Mouse (Mus musculus): ENCODE results near the gene Fam89a.
A peak's percentile ranks its signal among the peaks of the same experiment; 100 is the strongest.

The Fam89a gene

DNA sequence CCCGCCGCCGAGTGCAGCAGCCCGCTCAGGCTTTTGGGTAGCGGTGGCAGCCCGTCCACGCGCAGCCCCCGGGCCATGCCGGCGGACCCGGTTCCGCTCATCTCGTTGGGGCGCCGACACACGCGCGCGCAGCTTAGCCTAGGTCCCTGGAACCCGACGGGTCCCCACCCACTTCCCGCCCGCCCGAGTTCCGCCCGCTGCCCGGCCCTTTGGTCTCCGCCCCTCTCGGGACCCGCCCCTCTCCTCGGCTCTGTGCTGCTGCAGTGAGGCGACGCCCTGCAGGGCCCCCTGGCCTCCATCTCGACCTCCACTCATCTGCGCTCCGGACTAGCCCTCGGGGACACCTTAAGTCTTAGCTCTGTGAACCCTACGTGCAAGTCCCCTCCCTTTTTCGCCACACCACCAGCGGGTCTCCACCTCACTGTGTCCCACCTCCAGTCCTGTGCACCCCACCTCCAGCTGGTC lies at the start of gene Fam89a:
TSS of gene Fam89a (minus strand) at position 124 of the 465 bp plus-strand sequence.
- no peak for DNase-seq (ENCODE audit: low read depth, low spot score)

DNA sequence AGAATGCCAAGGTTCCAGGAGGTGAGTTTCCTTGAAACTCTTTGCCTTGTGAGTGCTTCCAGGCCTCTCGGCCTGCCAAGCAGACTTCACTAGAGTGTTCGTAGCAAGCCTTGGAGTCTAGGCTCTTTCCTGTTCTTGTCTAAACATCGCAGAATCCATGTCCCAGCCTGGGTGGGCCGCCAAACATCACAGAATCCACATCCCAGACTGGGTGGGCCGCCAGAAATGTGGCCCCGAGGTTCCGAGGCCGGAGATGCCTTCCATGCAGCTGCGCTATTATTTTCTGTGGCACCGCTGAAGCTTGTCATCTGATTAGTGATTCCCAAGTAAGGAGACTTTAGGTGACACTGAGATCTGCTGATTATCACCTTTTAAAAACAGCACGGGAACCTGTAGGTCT lies 48.9 kb upstream of the Fam89a start:
- no peak for DNase-seq (ENCODE audit: low read depth, low spot score)

DNA sequence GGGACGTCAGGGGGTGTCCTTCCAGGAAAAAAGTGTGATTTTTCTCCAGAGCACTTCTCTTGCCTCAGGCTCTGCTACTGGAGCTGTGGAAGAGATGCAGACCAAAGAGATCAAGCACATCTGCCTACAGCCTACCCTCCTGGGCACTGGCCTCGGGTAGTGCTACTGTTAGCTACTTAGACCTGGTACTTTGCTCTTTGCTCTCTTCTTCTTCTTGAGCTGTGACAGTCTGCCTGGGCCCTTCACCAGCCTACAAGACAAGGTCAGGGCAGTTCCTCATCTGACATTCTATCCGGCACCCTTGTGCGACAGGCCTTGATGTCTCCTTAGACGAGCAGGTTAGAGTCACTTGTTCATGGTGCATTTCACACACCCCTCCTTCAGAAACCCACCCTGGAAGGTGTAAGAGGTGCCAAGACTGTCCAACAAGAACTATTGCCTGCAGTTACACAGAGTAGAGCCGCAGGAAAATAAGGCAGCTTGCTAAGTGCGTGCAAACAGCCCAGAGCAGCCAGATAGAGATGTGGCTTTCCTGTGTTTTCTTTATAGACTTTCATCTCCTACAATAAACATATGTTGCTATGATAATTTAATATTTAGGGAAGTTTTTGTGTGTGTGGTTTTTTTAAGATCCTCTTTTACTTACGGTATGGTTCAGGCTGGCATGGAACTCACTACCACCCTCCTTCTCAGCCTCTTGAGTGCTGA lies 44.3 kb upstream of the Fam89a start:
- no peak for DNase-seq (ENCODE audit: low read depth, low spot score)

DNA sequence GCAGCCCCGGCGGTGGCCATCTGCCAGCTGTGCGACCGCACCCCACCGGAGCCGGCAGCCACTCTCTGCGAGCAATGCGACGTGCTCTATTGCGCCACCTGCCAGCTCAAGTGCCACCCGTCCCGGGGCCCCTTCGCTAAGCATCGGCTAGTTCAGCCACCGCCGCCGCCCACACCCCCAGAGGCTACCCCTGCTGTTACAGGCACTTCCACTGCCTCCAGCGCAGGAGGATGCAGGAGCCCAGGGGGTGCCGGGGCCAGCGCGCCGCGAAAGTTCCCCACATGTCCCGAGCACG lies 42.8 kb upstream of the Fam89a start:
- DNase-seq (ENCODE audit: low read depth, low spot score), result no peak

DNA sequence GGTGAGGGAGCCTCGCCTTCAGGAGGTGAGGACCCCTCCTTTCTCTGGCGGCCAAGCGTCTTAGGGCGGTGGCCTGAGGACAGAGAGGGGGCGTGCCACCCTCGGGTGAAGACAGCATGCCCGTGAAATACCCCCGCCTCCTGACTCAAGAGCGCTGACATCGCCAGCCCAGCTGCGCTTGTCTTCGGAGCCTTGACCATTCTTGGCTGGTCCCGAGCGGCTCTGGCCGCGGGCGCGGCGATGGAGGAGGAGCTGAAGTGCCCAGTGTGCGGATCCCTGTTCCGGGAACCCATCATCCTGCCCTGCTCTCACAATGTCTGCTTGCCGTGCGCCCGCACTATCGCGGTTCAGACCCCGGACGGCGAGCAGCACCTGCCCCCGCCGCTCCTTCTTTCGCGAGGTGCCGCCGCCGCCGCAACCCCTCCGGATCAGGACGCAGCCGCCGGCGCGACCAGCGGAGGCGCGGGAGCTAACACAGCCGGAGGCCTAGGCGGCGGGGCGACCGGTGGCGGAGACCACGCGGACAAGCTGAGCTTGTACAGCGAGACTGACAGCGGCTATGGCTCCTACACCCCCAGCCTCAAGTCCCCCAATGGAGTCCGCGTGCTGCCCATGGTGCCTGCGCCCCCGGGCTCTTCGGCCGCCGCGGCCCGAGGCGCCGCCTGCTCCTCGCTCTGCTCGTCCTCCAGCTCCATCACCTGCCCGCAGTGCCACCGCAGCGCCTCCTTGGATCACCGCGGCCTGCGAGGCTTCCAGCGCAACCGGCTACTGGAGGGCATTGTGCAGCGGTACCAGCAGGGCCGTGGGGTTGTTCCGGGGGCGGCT lies 42.2 kb upstream of the Fam89a start:
- DNase-seq (ENCODE audit: low read depth, low spot score), result no peak

DNA sequence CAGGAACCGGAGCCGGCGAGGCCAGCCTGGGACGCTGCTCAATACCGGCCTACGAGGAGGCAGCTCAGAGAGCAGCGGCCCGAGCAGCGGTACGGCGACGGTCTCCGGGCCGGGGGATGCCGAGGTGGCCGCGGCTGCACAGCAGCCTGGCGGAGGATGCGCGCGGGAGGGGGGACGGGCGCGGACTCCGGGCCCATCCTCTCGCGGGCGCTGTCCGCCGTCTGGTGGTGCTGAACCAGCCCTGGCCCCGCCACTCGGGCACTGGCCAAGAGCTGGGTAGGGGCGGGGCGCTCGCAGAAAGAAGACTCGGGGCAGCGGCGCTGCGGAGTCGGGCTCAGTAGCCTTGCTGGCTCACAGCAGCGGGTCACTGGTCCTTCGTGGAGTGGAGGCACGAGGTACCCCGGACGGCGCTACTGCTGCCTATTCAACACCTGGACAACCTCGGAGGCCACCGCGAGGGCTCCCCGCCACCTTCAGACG lies 41.6 kb upstream of the Fam89a start:
- DNase-seq (ENCODE audit: low read depth, low spot score), result no peak

DNA sequence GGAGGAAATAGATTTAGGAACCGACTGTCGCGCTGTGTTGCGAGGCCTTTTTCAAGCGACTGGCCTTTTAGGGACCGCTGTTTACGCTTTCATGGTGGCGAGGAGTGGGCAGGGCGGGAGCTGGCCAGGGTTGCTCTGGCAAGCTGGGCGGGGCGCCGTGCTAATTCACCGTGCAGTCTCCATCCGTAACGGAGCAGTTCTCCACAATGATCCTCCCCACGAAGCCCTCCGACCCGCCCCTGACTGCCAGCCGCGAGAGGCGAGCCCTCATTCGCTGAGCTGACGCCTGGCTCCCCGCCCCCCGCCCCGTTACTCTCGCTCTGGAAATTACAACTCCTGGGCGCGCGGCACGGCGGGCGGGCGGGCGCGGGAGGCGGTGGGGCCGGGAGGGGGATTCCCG lies 41.1 kb upstream of the Fam89a start, which contains the start of gene Trim67:
TSS of gene Trim67 (plus strand) at position 385 of the 400 bp plus-strand sequence.
- DNase-seq (ENCODE audit: low read depth, low spot score), result peak; percentile 89

DNA sequence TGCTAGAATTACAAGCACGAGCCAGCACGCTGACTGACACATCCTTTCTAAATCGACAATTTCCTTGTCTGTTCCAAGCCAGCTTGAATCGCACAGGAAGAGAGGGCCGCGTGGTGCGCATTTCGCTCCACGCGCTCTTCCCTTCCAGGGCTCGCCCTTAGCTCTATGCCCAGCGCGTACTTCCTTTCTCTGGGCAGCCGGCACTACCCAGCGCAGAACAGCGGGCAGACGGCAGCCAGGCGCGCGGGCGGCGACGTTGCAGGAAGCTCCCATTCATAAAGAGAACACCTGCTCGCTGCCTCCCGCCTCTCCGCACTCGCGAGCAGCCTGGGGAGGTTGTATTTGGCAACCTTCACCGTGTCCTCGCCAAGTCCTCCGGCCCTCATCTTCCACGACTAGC lies 40.6 kb upstream of the Fam89a start:
- DNase-seq (ENCODE audit: low read depth, low spot score), result no peak

DNA sequence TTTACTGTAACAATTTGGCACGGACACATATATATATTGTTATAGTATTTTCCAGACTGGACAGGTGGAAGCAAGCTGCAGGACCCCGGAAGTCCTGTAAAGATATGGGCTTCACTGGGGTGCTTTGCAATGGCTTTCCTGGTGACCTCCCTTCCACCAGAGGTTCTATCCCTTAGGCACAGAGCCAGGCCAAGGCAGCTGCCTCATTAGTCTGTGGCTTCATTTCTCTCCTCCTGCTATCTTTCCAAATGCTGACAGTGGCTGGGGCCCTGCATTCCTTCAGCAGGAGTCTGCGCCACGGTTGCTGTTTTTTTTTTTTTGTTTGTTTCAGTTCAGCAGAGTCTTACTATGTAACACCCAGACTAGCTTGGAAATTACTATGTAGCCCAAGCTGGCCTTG lies 40.1 kb upstream of the Fam89a start:
- no peak for DNase-seq (ENCODE audit: low read depth, low spot score)

DNA sequence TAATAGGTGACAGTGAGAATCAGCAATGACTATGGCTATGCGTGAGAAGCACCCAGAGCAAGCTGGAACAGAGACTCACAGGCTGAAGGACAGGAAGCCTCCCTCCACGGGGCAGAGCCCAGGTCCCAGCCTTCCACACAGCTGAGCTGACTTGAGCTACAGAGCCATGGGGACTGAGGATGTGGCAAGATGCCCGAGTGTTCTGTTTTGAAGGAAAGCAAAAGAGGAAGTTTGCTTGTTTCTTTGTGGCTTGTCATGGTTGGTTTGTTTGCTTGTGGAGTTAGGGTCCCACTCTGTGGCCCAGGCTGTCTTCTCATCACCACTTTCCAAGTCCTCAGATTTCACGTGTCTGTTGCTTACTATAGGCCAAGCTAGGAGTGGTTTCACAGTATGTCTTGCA lies 39.0 kb upstream of the Fam89a start:
- no peak for DNase-seq (ENCODE audit: low read depth, low spot score)

DNA sequence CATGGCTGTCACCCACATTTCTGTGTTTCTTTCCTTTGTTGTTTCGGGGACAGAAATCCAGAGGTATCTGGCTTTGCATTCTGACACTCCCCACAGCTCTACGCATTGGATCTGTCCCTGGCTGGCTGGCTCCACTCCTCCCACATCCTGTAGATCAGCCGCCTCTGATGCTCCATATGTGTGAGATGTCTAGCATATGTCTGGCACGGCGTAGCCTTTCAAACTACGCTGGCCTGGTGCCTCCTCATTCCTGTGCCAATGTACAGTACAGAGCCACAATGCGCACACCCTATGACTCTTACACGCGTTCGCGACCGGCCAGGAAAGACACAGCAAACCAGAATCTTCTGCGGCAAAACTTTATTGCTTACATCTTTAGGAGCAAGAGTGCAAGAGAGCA lies 33.0 kb upstream of the Fam89a start:
- no peak for DNase-seq (ENCODE audit: low read depth, low spot score)

DNA sequence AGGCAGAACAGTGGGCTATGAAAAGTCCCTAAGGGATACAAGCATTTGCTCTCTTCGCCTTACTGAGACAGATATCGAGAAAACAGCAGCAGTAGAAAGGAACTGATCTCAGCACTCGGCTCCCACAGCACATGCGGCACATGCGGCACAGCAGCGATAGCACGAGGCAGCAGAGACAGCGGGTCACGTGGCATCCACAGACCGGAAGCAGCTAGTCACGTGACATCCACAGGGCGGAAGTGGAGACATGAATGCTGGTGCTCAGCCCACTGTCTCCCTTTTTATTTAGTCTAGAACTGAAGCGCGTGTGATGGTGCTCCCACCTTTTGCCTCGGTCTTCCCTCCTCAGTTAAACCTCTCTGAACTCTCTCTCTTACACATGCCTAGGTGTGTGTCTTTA lies 31.6 kb upstream of the Fam89a start:
- DNase-seq (ENCODE audit: low read depth, low spot score), result no peak

DNA sequence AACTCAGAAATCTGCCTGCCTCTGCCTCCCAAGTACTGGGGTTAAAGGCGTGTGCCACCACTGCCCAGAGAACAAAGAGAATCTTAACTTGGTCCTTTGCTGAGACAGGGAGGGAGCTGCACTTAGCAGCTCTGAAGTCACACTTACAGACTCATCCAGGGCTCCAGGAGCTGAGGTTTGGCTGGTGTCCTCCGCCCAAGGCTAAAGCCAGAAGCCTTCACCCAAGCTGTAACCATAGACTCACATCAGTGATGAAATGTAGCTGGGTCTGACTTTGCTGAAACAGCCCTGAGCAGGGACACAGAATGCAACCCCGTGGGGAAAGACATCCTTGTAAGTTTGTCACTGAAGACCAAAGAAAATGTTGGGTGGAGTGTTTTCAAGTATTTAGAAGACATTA lies 30.8 kb upstream of the Fam89a start:
- no peak for DNase-seq (ENCODE audit: low read depth, low spot score)

DNA sequence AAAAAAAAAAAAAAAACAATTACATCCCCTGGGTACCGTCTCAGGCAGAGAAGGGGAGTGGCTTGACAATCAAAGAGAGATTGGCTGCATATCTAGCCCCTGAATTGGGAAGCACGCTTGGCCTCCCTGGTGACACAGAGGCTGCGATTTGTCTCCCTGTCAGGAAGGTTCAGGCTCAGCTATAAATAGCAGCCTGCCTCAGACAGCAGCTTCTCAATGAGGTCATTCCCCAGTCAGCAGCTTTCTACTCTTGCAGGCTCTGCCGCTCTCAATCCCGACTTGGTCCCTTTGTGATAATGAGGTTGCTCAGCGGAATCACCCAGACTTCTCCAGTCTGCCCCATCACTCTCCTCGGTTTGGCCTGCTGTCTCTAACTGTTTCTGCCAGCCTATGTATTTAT lies 28.6 kb upstream of the Fam89a start:
- DNase-seq (ENCODE audit: low read depth, low spot score), result no peak

DNA sequence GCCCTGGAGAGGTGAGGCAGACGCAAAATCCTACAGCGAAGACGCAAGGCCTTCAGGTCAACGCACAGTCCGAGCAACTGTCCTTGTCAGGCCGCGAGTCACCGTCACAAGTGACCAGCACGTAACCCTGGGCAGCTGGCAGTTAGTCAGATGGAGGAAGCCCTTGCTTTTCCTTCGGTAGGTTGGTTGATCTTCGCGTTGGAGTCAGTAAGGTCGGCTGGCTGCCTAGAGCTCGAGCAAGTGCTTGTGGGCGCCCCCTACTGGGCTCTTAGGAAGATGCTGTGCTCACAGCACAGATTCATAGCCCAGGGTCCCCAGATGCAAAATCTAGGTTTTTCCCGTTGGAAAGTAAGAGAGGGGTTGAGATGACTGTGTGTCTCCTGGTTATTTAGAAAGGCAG lies 24.1 kb upstream of the Fam89a start:
- DNase-seq (ENCODE audit: low read depth, low spot score), result no peak

DNA sequence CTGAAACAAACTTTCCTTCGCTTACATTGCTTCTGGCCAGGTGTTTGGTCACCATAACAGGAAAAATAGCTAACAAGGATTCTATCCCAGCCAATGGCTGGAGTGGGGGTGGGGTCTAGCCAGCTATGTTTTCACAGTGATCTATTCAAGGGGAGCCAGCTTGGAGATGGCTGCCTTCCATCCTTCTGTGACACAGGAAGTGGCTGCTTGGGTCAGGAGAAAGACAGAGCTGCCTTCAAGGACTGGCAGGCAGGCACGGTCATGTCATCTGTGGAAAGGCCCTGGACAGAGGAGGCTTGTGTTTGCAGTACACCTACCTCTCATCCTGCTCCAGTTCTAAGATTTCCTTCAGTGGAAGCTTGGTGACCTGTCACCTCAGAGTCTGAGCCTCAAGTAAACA lies 20.8 kb upstream of the Fam89a start:
- no peak for DNase-seq (ENCODE audit: low read depth, low spot score)

DNA sequence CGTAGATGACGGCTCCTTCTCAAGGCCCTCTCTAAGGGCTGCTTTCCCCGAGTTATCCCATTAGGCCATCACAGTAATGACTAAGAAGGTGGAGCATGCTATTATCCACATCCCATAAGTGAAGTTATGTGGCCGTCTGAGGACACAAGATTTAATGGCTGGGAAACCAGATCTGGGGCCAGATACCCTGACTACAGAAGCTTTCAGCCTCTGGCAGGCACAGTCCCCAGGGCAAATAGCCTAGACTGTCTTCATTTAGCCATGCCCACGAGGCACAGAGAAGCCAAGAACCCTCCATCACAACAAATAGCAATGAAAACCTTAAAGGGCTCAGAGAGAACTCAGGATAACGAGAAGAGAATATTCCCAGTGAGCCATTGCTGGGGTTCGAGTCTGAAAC lies 11.4 kb upstream of the Fam89a start:
- no peak for DNase-seq (ENCODE audit: low read depth, low spot score)

DNA sequence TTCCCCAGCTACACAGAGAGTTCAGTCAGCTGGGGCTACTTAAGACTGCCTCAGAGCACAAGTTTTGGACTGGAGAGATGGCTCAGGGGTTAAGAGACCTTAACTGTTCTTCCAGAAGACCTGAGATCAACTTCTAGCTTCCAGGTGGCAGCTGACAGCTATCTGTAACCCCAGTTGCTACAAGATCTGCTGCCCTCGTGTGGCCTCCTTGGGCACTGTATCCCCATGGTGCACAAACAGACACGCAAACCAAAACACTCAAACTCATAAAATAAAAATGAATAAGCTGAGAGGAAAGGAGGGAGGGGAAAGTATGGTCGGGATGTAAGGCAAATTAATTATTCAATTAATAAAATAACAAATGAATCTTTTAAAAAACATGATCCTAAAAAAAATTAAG lies 6.9 kb upstream of the Fam89a start:
- DNase-seq (ENCODE audit: low read depth, low spot score), result no peak

DNA sequence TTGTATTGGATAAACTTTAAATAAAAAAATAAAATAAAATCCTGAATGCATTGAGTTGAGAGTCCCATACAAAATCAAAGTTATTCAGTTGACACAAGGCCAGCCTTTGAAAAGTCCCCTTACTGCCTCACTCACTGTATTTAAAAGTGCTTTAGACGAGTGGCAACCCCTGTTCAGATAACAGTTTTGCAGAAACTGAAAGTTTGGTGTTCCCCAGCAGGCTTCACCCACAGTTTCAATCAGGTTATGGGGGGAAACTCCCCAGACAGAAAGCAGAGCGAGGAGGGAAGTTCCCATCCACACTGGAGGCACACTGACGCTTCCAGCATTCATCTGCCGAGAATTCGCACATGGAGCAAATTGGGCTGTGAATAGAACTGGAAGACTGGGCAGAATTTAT lies 5.0 kb upstream of the Fam89a start:
- DNase-seq (ENCODE audit: low read depth, low spot score), result no peak

DNA sequence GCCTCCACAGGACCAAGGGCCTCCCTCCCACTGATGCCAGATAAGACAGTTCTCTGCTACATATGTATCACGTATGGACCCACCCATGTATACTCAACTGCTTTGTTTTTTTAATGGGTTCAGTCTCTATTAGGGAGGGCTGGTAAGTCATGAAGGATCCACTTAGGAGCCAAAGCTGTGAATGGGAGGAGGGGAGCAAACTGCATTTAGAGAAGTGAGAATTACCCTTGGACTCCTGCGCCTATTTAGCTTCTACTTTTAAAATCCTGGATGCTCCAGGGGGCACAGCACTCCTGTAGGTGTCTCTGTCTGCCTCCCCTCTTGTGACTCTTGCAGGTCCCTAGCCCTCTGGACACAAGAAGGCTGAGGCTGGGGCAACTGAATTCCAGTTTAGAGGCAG lies 4.5 kb upstream of the Fam89a start:
- no peak for DNase-seq (ENCODE audit: low read depth, low spot score)

DNA sequence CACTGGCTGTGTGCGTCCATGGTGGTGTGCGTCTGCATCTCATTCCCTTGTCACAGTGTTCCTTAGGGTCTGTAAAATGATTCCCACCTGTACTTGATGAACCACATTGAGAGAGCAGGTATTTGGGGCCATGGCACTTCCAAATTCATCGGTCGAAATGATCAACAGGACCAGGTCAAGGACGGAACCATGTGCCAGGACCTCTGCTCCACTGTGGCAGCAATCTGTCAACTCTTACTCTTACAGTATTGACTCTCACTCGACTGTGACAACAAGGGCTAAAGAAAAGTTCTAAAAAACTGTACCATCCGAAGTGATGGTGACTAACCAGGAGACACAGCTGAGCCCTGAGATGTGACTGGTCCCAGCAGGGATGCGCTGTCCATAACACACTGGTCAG lies 3.8 kb upstream of the Fam89a start:
- DNase-seq (ENCODE audit: low read depth, low spot score), result no peak

DNA sequence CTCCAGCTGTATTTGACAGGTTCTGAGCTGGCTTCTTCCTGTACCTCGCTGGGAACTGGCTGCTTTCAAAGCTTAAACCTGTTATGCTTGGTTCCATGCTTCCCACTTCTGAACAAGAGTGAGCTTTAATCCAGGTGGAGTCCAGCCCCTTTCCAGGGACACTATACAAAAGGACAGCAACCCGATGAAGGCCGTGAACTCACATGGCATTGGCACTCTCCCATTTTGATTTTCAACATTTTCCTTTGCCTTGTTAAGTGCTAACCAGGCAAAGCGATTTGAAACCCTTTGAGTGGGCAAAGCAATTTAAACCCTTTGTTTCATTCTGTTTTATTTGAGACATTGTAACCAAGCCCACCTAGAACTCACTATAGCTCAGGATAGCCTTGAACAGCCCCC lies 3.2 kb upstream of the Fam89a start:
- no peak for DNase-seq (ENCODE audit: low read depth, low spot score)

DNA sequence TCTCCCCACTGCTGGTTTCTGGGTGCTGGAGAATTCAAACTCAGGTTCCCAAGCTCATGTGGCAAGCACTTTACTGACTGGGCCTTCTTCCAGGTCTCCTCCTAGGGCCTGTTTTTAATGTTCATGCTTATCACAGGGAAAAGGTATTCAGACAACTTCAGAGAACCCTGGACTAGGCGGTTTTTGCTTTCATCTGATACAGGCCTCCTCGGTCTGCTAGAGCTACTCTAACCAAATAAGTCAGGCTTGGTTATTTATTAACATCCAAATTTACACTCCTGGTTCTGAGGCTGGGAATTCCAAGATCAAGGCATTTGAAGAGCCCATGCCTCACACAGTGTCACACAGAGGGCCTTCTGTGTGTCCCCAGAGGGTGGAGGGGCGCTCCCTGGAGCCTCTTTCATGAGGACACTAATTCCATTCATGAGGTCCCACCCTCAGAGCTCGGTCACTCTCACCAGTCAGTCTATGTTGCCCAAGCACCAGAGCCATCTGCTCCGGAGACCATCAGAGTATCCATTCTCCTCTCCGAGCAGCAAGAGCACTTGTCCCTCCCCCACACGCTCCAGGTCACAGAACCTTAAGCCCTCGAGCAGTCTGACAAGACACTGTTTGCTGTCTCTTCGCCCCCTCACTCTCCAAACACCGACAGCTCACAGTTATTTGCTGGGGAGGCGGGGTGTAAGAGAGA lies 2.6 kb upstream of the Fam89a start:
- no peak for DNase-seq (ENCODE audit: low read depth, low spot score)

Data from brain, embryonic 18.5 days (tissue).